Mouse (Mus musculus): ENCODE data around the gene Eif4a1. TPM values are rescaled to one million over a fixed set of nuclear protein-coding genes. Genes with fewer than 3 reads are reported as not detected.
"Not testable (repeated sequence)": the region's sequence is repeated elsewhere in the genome, so short reads cannot be mapped to it uniquely, and the experiment has no call there.

Eif4a1 gene
- total RNA-seq, 2 experiments from 2014 or later: 409 to 418 TPM

GRCm38 (mm10) chr11:69653399-69653798 lies 18.8 kb downstream of the Eif4a1 start:
- no peak for DNase-seq (ENCODE audit: low spot score in 2 of 2)

- DNase-seq (ENCODE audit: low spot score in 2 of 2): no peak
Observed at GRCm38 (mm10) chr11:69645860-69646259, 26.4 kb downstream of the Eif4a1 start.

- no peak for DNase-seq (ENCODE audit: low spot score in 2 of 2)
Observed at GRCm38 (mm10) chr11:69635471-69635870, 36.8 kb downstream of the Eif4a1 start.

DNA sequence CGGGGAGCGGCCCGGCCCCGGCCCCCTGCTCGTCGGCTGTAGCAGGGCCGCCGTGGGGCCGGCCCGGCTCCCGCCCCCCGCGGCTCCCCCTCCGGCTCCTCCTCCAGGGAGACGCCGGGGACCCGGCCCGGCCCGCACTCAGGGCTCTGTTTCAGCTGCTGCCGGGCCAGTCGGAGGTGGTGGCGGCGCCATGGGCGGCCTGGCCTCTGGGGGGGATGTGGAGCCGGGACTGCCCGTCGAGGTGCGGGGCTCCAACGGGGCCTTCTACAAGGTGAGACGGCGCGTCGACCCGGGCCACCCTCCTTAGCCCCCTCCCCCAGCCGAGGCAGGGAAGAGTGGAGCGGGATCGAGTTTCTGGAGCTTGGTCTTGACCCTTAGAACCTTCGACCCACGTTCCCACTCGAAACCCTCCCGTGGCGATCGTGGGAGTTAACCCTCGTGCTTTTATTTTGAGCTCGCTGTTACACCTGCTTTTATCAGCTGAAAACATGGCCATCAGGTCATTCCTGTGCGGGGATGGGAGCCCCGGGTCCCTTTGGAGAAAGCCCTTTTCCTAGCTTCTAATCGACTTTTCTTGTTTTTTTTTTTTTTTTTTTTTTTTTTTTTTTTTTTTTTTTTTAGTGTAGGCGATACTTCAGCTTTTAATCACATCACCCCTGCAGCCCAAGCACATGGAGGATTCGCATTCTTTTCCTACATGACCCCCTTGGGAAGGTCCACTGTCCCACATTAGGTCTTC lies 38.9 kb downstream of the Eif4a1 start:
- DNase-seq (ENCODE audit: low spot score in 2 of 2): peak in 1 of 2 experiments; percentile 47

GRCm38 (mm10) chr11:69632284-69633089 lies 39.7 kb downstream of the Eif4a1 start, which contains the start of gene Fxr2:
Fxr2 (plus strand) TSS chr11:69632990.
- peak; percentile 100 for DNase-seq (ENCODE audit: low spot score in 2 of 2)

DNA sequence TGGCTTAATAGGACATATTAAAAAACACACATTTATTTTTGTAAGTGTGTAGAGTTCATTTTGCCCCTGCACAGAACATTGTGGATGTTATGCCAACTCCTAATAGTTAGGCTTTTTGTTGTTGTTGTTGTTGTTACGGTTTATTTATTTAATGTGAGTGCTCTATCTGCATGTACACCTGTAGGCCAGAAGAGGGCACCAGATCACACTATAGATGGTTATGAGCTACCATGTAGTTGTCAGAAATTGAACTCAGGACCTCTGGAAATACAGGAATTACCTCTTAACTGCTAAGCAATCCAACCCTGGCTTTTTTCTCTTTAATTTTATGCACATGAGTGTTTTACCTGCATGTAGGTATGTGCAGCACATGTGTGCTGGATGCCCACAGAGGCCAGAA lies 42.4 kb downstream of the Eif4a1 start:
- DNase-seq (ENCODE audit: low spot score in 2 of 2): no peak

GRCm38 (mm10) chr11:69628286-69628685 lies 43.9 kb downstream of the Eif4a1 start:
- DNase-seq (ENCODE audit: low spot score in 2 of 2): peak; percentile 53 to 72

GRCm38 (mm10) chr11:69624339-69624738 lies 47.9 kb downstream of the Eif4a1 start:
- not testable (repeated sequence) for DNase-seq (ENCODE audit: low spot score in 2 of 2)

DNA sequence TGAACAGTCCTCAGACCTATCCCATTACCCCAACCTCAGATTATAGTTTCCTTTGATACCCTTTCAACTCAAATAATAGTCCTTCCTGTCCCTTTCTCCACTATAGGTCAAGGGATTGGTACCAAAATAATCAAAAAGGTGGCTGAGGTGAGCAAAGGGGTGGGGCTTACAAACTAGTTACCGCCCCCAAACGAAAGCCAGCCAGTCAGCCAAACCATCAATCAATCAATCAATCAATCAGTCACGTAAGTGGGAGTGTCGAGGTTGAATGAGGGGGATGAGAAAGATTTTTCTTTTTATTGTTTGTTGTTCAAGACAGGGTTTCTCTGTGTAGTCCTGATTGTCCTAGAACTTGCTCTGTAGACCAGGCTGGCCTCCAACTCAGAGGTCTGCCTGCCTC lies 49.2 kb downstream of the Eif4a1 start:
- no peak for DNase-seq (ENCODE audit: low spot score in 2 of 2)

DNA sequence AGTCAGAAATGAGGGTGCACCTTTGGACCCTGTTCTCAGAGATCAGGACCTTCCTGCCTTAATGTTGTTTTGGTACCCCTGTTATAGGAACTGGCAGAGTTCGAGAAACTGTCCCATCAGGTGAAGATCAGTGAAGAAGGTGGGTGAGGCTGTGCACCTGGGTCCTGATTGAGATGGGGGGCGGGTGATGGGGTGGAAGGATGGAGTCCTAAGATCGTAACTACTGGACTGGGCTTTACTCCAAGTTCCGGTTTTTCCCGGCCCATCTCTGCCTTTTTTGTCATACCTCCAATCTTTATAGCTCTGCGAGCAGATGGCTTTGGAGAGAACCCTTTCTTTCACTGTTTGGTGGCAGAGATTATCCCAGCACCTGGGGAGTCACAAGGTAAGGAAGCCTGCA lies 49.8 kb downstream of the Eif4a1 start:
- no peak for DNase-seq (ENCODE audit: low spot score in 2 of 2)

DNA sequence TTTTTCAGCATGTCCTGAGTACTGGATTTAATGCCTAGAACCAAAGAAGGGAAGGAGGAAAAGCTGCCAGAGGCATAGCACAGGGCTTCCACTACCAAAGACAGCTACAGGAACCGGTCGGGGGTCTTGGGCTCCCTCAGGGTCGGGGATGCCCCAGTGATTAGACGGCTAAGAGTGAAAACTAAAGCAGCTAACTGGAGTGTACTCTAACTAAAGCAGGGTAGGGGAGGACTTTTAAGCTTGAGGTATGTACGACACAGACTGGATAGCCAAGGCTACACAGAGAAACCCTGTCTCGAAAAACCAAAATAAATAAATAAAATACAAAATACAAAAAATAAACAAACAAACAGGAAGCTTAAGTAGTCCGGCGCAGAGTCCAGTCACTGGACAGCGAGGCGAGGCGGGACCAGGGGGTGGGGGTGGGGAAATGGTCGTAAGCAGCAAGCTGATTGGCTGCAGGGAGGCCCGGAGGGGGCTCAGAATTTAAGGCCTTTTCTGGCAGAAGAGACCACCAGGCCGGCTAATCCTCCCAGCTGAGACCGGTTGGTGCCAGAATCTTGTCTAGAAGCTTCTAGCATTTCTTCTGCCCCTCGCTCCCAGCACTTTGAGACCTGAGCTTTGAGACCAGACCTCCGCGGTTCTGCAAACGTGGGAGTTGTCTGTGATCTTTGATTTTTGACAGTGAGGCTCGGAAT lies 50.5 kb downstream of the Eif4a1 start, which contains the start of gene Sat2:
TSS of gene Sat2 (plus strand) at position 454 of the 698 bp plus-strand sequence.
- DNase-seq (ENCODE audit: low spot score in 2 of 2): peak; percentile 61 to 69

DNA sequence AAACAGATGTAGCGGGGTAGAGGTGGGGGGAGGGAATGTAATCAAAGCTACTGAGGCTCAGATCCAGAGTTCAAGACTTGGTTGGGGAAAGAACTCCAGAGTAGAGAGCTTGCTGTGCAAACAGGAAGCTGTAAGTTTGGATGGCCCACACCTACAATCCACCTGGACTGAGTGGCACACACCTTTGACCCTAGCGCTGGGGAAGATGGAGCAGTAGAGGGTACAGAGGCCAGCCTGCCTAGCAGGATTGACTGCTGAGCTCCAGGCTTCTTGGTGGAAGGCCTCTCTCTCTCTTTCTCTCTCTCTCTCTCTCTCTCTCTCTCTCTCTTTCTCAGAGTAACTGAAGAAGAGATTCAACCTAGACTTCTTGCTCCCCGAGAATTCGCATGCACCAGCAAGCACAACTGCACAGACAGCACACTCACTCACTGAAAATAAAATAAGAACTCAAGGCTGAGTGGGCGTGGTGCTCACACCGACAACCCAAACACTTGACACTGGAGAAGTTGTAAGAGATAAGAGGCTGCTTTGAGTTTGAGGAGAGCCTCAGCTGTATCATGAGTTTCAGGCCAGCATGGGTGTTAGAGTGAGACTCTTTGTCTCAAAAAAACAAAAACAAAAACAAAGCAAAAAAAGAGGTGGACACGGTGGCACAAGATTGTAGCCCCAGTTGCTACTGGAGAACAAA lies 51.7 kb downstream of the Eif4a1 start:
- no peak for DNase-seq (ENCODE audit: low spot score in 2 of 2)

GRCm38 (mm10) chr11:69617805-69618204 lies 54.4 kb downstream of the Eif4a1 start, which contains the start of gene Shbg:
Shbg (minus strand) TSS chr11:69617905.
- no peak for DNase-seq (ENCODE audit: low spot score in 2 of 2)

Small RNA genes within 50 kb of the gene (microRNA-seq; reads per million reads assigned to microRNA genes)
- 4.0 to 6.8 reads per million in 2 experiments for gene Mir1934
- gene Mir467f: 0 reads per million in 2 experiments

Other genes starting within 250 kb of the Eif4a1 start
- gene Dnah2, start 123.3 kb downstream of the Eif4a1 start, total RNA-seq (2021): 1 to 10 TPM; 5.8 to 6.3 TPM
- gene Efnb3, start 112.2 kb downstream of the Eif4a1 start, total RNA-seq (2021): 100 to 1,000 TPM; 144 to 156 TPM
- 1 to 10 TPM; 8.6 to 9.5 TPM for gene Wrap53, start 92.2 kb downstream of the Eif4a1 start, total RNA-seq (2021)
- 10 to 100 TPM; 27.3 to 29.6 TPM for gene Trp53, start 92.1 kb downstream of the Eif4a1 start, total RNA-seq (2021)
- gene Atp1b2, start 66.5 kb downstream of the Eif4a1 start, total RNA-seq (2021): 100 to 1,000 TPM; 513 to 551 TPM
- not detected for gene Shbg, start 54.5 kb downstream of the Eif4a1 start, total RNA-seq (2021)
- 10 to 100 TPM; 16.1 to 19.8 TPM for gene Sat2, start 50.4 kb downstream of the Eif4a1 start, total RNA-seq (2021)
- gene Fxr2, start 39.4 kb downstream of the Eif4a1 start, total RNA-seq (2021): 100 to 1,000 TPM; 105 to 106 TPM
- under 1 TPM in 1 of 2 experiments, not detected in 1; 0.48 TPM for gene Sox15, start 17.1 kb downstream of the Eif4a1 start, total RNA-seq (2021)
- gene Mpdu1, start 9.8 kb downstream of the Eif4a1 start, total RNA-seq (2021): 10 to 100 TPM; 73.3 to 82.4 TPM
- gene Cd68, start 6.3 kb downstream of the Eif4a1 start, total RNA-seq (2021): 10 to 100 TPM; 13.1 to 18.5 TPM
- 10 to 100 TPM; 84.3 to 88.5 TPM for gene Senp3, start 9.7 kb upstream of the Eif4a1 start, total RNA-seq (2021)
- 1 to 10 TPM in 1 of 2 experiments, under 1 TPM in 1; 0.88 to 1.1 TPM for gene Tnfsf13, start 13.4 kb upstream of the Eif4a1 start, total RNA-seq (2021)
- gene Tnfsf12, start 23.4 kb upstream of the Eif4a1 start, total RNA-seq (2021): 1 to 10 TPM; 5.8 to 6.5 TPM
- 1 to 10 TPM in 1 of 2 experiments, under 1 TPM in 1; 0.45 to 1.0 TPM for gene Tnfsfm13, start 23.7 kb upstream of the Eif4a1 start, total RNA-seq (2021)
- 10 to 100 TPM; 62.8 to 68.5 TPM for gene Polr2a, start 86.2 kb upstream of the Eif4a1 start, total RNA-seq (2021)
- under 1 TPM in 1 of 2 experiments, not detected in 1; 0.21 TPM for gene Slc35g3, start 89.5 kb upstream of the Eif4a1 start, total RNA-seq (2021)
- gene Zbtb4, start 93.5 kb upstream of the Eif4a1 start, total RNA-seq (2021): 10 to 100 TPM; 82.0 to 83.5 TPM
- gene Chrnb1, start 123.5 kb upstream of the Eif4a1 start, total RNA-seq (2021): 1 to 10 TPM; 1.0 to 1.1 TPM
- 10 to 100 TPM; 22.8 to 23.7 TPM for gene Fgf11, start 129.4 kb upstream of the Eif4a1 start, total RNA-seq (2021)
- gene Tmem102, start 133.2 kb upstream of the Eif4a1 start, total RNA-seq (2021): not detected
- gene Gm39566, start 142.9 kb upstream of the Eif4a1 start, total RNA-seq (2021): not detected
- not detected for gene Spem2, start 146.0 kb upstream of the Eif4a1 start, total RNA-seq (2021)
- gene Spem1, start 149.8 kb upstream of the Eif4a1 start, total RNA-seq (2021): under 1 TPM; 0.50 to 0.74 TPM
- 100 to 1,000 TPM; 220 to 226 TPM for gene Nlgn2, start 165.4 kb upstream of the Eif4a1 start, total RNA-seq (2021)
- 100 to 1,000 TPM; 150 to 162 TPM for gene Tmem256, start 166.1 kb upstream of the Eif4a1 start, total RNA-seq (2021)
- 10 to 100 TPM; 22.0 to 23.3 TPM for gene Plscr3, start 174.0 kb upstream of the Eif4a1 start, total RNA-seq (2021)
- not detected for gene Tnk1, start 186.3 kb upstream of the Eif4a1 start, total RNA-seq (2021)
- not detected for gene Tmem95, start 205.6 kb upstream of the Eif4a1 start, total RNA-seq (2021)
- gene Kctd11, start 209.0 kb upstream of the Eif4a1 start, total RNA-seq (2021): 1 to 10 TPM; 1.1 to 1.2 TPM
- under 1 TPM in 1 of 2 experiments, not detected in 1; 0.30 TPM for gene Acap1, start 223.1 kb upstream of the Eif4a1 start, total RNA-seq (2021)
- gene 2810408A11Rik, start 228.6 kb upstream of the Eif4a1 start, total RNA-seq (2021): 1 to 10 TPM; 1.5 to 2.1 TPM
- 100 to 1,000 TPM; 108 to 124 TPM for gene Neurl4, start 228.6 kb upstream of the Eif4a1 start, total RNA-seq (2021)
- 10 to 100 TPM; 28.5 to 29.3 TPM for gene Gps2, start 241.5 kb upstream of the Eif4a1 start, total RNA-seq (2021)
- 100 to 1,000 TPM; 446 to 451 TPM for gene Eif5a, start 249.5 kb upstream of the Eif4a1 start, total RNA-seq (2021)

Data from layer of hippocampus, postnatal 14 days (tissue).